Mouse (Mus musculus) thymus, adult 2 months (tissue): ENCODE measurements around the gene Tnfrsf9. TPM values are rescaled to one million over a fixed set of nuclear protein-coding genes. Genes with fewer than 3 reads are reported as not detected.
A peak's percentile ranks its signal among the peaks of the same experiment; 100 is the strongest.

Source experiments
- DNase-seq: peaks from one replicate; pipeline ENCODE4 v3.0.0; 2021
- H3K27ac ChIP-seq: fragments of 200-500 bp; 2 replicates; pipeline ENCODE4 v1.5.1; 2012; ENCODE audit warnings: low read length, control low read depth; ENCODE audit not compliant: control insufficient read depth, insufficient read depth
- H3K27me3 ChIP-seq: fragments of 200-500 bp; 2 replicates; pipeline ENCODE4 v1.6.1; 2012; ENCODE audit warnings: mild to moderate bottlenecking, low read length, moderate library complexity, mixed read lengths; ENCODE audit not compliant: control insufficient read depth, insufficient read depth
- H3K36me3 ChIP-seq: fragments of 200-500 bp; 2 replicates; pipeline ENCODE4 v1.6.1; 2012; ENCODE audit warnings: mild to moderate bottlenecking, low read length, moderate library complexity; ENCODE audit not compliant: control insufficient read depth, insufficient read depth
- H3K4me1 ChIP-seq: fragments of 200-500 bp; replicated peaks from 2 replicates; pipeline ENCODE4 v1.6.1; 2012; ENCODE audit warnings: low read length; ENCODE audit not compliant: control insufficient read depth, insufficient read depth
- H3K4me3 ChIP-seq: fragments of 200-500 bp; 2 replicates; pipeline ENCODE4 v1.5.1; 2012; ENCODE audit warnings: mild to moderate bottlenecking, low read length, control low read depth, moderate library complexity; ENCODE audit not compliant: control insufficient read depth, insufficient read depth
- CTCF ChIP-seq: fragments of 200-500 bp; IDR thresholded peaks from 2 replicates; pipeline ENCODE4 v1.5.1; 2012; ENCODE audit warnings: mild to moderate bottlenecking, control low read depth, low read length, moderate library complexity, borderline replicate concordance; ENCODE audit not compliant: control insufficient read depth, poor library complexity, insufficient read depth; ENCODE audit errors: extremely low read depth
- POLR2A ChIP-seq: fragments of 200-500 bp; IDR thresholded peaks from 2 replicates; pipeline ENCODE4 v1.6.1; 2012; ENCODE audit warnings: mild to moderate bottlenecking, low read length, control low read depth, moderate library complexity; ENCODE audit not compliant: control insufficient read depth, poor library complexity, insufficient read depth; ENCODE audit errors: extremely low read depth
- WGBS: fragments of 180-500 bp; shearing (Covaris S2); methylation state at CpG from one replicate; pipeline ENCODE4 v1.1.7; 2018; 5-methylcytosine and 5-hydroxymethylcytosine counted together
- polyA plus RNA-seq: library from polyadenylated mRNA; depleted of rRNA; stranded (reverse); fragments of >200 nt; gene quantifications from 2 replicates; pipeline ENCODE4 v1.2.3, GENCODE M21; 2012

Tnfrsf9 gene
- polyA plus RNA-seq, 1 experiment: 13.4 TPM

DNA sequence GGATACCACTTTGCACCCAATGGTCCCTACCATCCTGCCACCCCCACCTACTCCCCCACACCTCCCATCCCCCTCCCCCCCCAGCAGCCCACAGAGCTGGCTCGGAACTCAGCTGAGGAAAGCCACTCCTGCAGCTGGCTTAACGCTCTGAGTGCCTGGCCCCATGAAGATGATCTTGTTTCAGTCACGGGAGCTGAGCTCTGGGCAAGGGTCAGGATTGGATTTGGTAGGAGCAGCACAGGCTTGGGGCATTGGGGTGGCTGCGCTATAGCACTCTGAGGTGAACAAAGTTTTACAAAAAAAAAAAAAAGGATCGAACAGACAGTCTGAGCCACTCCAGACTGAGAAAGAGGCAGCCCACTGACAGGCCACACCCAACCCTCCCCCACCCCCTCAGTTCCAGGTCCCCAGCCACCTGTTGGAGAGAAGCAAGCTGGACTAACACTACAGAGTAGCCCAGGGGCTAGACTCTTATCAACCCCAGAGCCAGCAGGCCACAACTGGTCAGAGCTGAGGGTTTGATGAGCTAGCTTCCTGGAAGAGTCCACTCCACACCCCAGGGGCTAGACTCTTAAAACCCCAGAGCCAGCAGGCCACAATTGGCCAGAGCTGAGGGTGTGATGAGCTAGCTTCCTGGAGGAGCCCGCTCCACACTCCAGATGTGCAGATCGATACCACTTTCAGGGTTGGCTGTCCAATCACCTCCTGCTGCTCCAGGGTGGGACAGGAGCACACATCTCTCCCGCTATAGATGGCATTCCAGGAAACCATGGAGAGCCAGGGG, 19.5 kb upstream of the Tnfrsf9 start:
- DNase-seq: no peak
- WGBS: 60% methylated on average over 8 of the region's 8 CpGs
- TF ChIP-seq CTCF (no peak), POLR2A (no peak)
- no peaks in the 10 kb centered on the region for H3K27me3 ChIP-seq
- no peaks in the 10 kb centered on the region for H3K36me3 ChIP-seq
- no peak overlapping the region for H3K4me3 ChIP-seq
- peaks cover 48% of the 10 kb centered on the region for H3K4me1 ChIP-seq
- H3K27ac ChIP-seq: peak overlapping the region; percentile 98

DNA sequence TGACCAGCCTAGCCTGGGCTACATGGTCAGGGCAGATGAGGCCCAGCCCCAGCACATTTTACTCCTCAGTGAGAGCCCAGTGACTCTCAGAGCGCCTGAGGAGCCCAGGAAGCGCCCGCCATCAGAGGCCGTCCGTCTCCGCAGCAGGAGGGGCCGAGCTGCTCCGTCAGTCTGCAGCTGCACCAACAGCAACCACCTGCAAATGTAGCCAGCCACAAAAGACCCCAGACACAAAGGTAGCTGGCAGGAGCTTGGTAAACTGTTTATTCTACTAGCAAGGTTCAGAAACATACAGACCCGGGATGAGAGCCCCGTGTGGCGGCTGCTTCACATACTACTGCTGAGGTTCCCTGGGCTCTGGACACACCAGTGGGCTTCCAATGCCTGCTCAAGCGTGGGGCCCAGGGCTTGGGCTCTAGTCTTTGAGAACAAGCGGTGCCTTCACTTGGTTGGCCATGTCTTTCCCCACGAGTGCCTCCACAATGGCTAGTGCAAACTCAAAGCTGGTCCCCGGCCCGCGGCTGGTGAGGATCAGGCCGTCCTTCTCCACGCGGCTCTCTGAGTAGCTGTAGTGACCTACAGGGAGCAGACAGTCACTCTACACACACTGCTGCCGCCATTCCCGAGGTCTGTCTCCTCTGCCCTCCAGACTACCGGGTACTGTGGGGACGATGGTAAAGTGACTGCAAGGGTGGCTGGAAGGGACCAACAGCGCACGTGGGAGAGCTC, 17.3 kb upstream of the Tnfrsf9 start:
- peak overlapping the region; percentile 98 for H3K27ac ChIP-seq

DNA sequence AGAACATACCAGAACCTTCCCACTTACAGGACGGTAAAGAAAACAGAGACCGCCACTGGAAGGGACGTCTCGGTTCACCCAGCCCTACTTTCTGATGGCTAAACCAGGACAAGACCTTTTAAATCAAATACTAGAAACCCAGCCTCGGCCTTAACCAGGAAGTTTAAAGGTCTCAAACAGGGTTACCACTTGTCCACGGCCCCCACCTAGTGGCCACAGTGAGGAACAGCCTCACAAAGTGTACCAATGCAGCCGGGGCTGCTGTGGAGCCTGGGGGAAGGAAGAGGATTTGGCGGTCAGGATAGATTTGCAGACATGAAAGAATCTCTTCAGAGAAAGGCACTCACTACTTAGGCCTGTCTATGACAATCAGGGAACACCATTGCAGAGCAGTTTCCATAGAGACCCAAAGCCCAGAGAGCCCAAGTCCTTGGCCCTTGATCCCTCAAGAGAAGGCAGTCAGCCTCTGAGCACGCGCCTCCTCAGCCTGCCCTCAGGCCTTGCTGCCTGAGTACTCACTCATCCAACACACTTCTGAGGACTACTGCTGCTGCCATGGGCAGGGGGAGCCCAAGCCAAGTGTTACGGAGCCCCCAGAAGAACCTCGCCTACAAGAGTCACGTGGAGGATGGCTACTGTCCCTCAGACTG, 15.5 kb upstream of the Tnfrsf9 start:
- H3K27ac ChIP-seq: no peak overlapping the region
- 60% methylated on average over 13 of the region's 13 CpGs for WGBS
- no peak overlapping the region for H3K4me3 ChIP-seq
- peaks cover 51% of the 10 kb centered on the region for H3K4me1 ChIP-seq
- no peaks in the 10 kb centered on the region for H3K27me3 ChIP-seq
- TF ChIP-seq CTCF: peak; percentile 86; the same call in 1 of the 2 replicates
- TF ChIP-seq POLR2A: no peak
- peak; percentile 88 for DNase-seq
- peaks cover 3% of the 10 kb centered on the region; the same call in 1 of the 2 replicates for H3K36me3 ChIP-seq

More for the DNA sequence above, 17.3 kb upstream of the Tnfrsf9 start:
- TF ChIP-seq POLR2A: 0 out of 2 replicates have a peak, but pooled peaks have one; percentile 32
- TF ChIP-seq CTCF: no peak
- no peaks in the 10 kb centered on the region for H3K36me3 ChIP-seq
- H3K27me3 ChIP-seq: no peaks in the 10 kb centered on the region
- H3K4me1 ChIP-seq: peaks cover 48% of the 10 kb centered on the region
- 58% methylated on average over 26 of the region's 26 CpGs for WGBS
- peak; percentile 71 for DNase-seq
- no peak overlapping the region for H3K4me3 ChIP-seq

DNA sequence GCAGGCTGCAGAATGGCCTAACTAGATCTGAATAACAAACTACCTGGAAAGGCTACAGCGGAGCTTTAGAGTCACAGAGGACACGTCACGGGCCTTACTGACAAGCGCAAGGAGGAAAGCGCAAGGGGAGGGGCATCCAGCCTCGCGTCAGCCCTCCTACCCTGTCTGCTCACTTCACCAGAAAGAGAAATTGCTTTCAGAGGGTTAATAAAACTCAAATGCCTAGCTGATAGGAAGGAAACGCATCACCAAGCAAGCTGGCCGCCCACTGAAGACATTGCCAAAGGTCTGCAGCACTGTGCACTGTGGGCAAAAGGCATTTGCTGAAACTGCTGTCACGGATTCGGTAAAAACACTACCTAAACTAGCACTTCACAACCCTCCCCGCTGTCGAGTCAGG, 13.9 kb upstream of the Tnfrsf9 start:
- TF ChIP-seq POLR2A (no peak), CTCF (no peak)
- Histone ChIP-seq H3K27ac (no peak overlapping the region), H3K4me3 (no peak overlapping the region), H3K4me1 (peaks cover 40% of the 10 kb centered on the region), H3K27me3 (no peaks in the 10 kb centered on the region), H3K36me3 (peaks cover 8% of the 10 kb centered on the region; the same call in 1 of the 2 replicates)
- no peak for DNase-seq
- WGBS: 97% methylated on average over 13 of the region's 13 CpGs

DNA sequence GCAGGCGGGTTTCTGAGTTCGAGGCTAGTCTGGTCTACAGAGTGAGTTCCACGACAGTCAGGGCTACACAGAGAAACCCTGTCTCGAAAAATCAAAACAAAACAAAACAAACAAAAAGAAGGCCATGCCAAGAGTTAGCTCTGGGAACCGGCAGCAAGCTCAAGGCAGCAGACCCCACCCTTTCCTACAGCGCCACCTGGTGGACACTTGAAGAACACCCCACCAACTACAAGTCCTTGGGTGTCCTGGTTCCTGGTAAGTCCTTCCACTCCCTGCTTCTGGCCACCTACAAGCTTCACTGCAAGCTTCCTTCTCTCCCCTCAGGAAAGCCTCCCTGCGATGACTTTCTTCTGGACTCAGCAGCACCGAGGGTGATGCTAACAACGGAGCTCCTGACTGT, 12.7 kb upstream of the Tnfrsf9 start:
- peak; percentile 79 for DNase-seq
- peaks cover 28% of the 10 kb centered on the region for H3K4me1 ChIP-seq
- H3K4me3 ChIP-seq: no peak overlapping the region
- H3K27me3 ChIP-seq: no peaks in the 10 kb centered on the region
- 65% methylated on average over 9 of the region's 9 CpGs for WGBS
- no peak for TF ChIP-seq POLR2A
- TF ChIP-seq CTCF: peak; percentile 84
- H3K27ac ChIP-seq: no peak overlapping the region
- peaks cover 8% of the 10 kb centered on the region; the same call in 1 of the 2 replicates for H3K36me3 ChIP-seq

DNA sequence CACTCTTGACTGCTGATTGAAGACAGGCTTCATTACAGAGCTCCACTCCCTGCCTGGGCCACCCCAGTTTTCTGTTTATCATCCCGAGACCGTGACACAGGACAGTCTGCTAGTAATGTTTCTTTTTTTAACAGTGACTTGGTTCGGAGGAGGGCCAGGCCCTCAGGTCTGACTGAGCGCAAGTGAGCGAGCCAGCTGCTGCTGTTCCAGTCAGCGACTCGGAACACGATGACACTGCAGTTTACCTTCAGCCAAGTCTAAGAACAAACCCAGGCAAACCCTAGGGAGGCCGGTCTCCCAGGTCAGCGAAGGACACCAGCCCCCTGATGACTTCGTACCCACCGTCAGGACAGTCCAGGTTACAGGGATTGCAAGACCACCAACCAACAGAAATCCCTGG, 12.3 kb upstream of the Tnfrsf9 start:
- Histone ChIP-seq H3K36me3 (peaks cover 8% of the 10 kb centered on the region; the same call in 1 of the 2 replicates), H3K4me3 (no peak overlapping the region), H3K4me1 (peaks cover 26% of the 10 kb centered on the region), H3K27me3 (no peaks in the 10 kb centered on the region), H3K27ac (no peak overlapping the region)
- TF ChIP-seq POLR2A (no peak), CTCF (no peak)
- 93% methylated on average over 12 of the region's 12 CpGs for WGBS
- no peak for DNase-seq
